ENCODE assay signal across 21 mouse cellular contexts in the genomic region with DNA sequence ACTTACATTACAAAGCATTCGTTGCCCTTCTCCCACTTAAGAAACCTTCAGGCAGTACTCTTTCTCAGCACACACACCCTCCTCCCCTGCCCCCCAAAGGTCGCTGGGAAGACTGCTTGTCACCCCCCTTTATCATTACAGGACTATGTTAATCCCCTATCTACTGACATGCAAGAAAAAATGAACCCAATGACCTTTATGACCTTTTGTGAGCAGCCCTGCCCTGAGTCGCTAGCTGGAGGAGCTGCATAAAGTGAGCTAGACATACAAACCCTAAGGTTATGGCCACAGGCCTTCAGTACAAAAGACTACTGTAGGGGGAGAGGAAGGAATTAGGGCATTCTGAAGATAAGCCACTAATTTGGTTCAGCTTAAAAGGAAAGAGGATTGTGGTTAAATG. TPM values are rescaled to one million over a fixed set of nuclear protein-coding genes. Genes with fewer than 3 reads are reported as not detected.
DNase-seq lines count a peak whose midpoint lies in the region; ATAC-seq and TF ChIP-seq lines count a peak whose summit lies in the region.
"Had no signal": no experiment of that assay in that cellular context is flagged by ENCODE, and none has a peak within 500 bp of the region (broad histone marks: within the 10 kb centered on the region; RNA-seq: fewer than 3 reads in every experiment).

No protein-coding gene starts in this region.

- ATAC-seq in monocyte, adult 5-6 weeks (replicated peaks; ENCODE audit: insufficient number of reproducible peaks, low FRiP score, low TSS enrichment, poor library complexity, severe bottlenecking) = no peak
- ATAC-seq: activated CD4-positive, CD25-positive, alpha-beta regulatory T cell, adult 4 months; forebrain, embryonic 13.5 days; forebrain, embryonic 15.5 days; forebrain, postnatal 0 days; Patski had no signal

- peaks cover 14% of the 10 kb centered on the region for H3K36me3 ChIP-seq in ES-Bruce4 (ENCODE audit: control insufficient read depth, insufficient read depth, low read length, poor library complexity, severe bottlenecking)

- H3K27me3 ChIP-seq in ES-Bruce4 (ENCODE audit: control insufficient read depth, insufficient read depth, low read length, poor library complexity, severe bottlenecking) = no peaks in the 10 kb centered on the region
- H3K27me3 ChIP-seq: embryonic facial prominence, embryonic 12.5 days; forebrain, embryonic 13.5 days; forebrain, embryonic 15.5 days; Patski had no signal

- TF ChIP-seq EP300 in ES-Bruce4 (IDR thresholded peaks at IDR 0.05; ENCODE audit: insufficient read depth, low read depth, low read length) = peak; percentile 78; the same call in 1 of the 2 replicates

- TF ChIP-seq CTCF in ES-Bruce4 (IDR thresholded peaks at IDR 0.05; ENCODE audit: low read depth, low read length) = no peak

- no peak overlapping the region for H3K9ac ChIP-seq in ES-Bruce4 (ENCODE audit: low read depth, poor library complexity, severe bottlenecking)
- H3K9ac ChIP-seq: embryonic facial prominence, embryonic 12.5 days; forebrain, embryonic 13.5 days; forebrain, embryonic 15.5 days; forebrain, postnatal 0 days had no signal

- peak; percentile 70 for DNase-seq in ES-CJ7 (ENCODE audit: low read depth, low spot score)
- DNase-seq in ZHBTc4 (ENCODE audit: low read depth, low spot score) = peak; percentile 69
- no peak for DNase-seq in Muller cell, postnatal 12 days (ENCODE audit: inconsistent ontology term)
- DNase-seq: adrenal gland, adult 8-10 months; adrenal gland, postnatal 14 days; adrenal gland, postnatal 36 days; cerebellum, adult 11-12 months; cerebellum, adult 2 months; cerebellum, adult 9-10 months; cerebellum, postnatal 10 days; cerebellum, postnatal 25 days; forebrain, postnatal 0 days had no signal

- no peak for TF ChIP-seq POLR2A in ES-Bruce4 (IDR thresholded peaks at IDR 0.05; ENCODE audit: insufficient read depth, low read length)

- peak overlapping the region; percentile 85 for H3K27ac ChIP-seq in ES-Bruce4 (ENCODE audit: insufficient read depth, low read length)
- H3K27ac ChIP-seq: embryonic facial prominence, embryonic 10.5 days; embryonic facial prominence, embryonic 12.5 days; forebrain, embryonic 13.5 days; forebrain, embryonic 15.5 days had no signal

- H3K4me1 ChIP-seq in ES-Bruce4 (ENCODE audit: control insufficient read depth, insufficient read depth, low read length) = peaks cover 7% of the 10 kb centered on the region
- H3K4me1 ChIP-seq: embryonic facial prominence, embryonic 10.5 days; embryonic facial prominence, embryonic 12.5 days; forebrain, embryonic 13.5 days; forebrain, embryonic 15.5 days had no signal

- no peak overlapping the region for H3K4me3 ChIP-seq in ES-Bruce4 (ENCODE audit: low read depth, low read length)
- H3K4me3 ChIP-seq: embryonic facial prominence, embryonic 10.5 days; embryonic facial prominence, embryonic 12.5 days; forebrain, embryonic 13.5 days; forebrain, embryonic 15.5 days had no signal

- no peaks in the 10 kb centered on the region for H3K9me3 ChIP-seq in ES-Bruce4 (replicated peaks; ENCODE audit: control insufficient read depth, insufficient read depth, low read length, poor library complexity, severe bottlenecking)
- H3K9me3 ChIP-seq: embryonic facial prominence, embryonic 10.5 days; embryonic facial prominence, embryonic 12.5 days; forebrain, embryonic 13.5 days; forebrain, embryonic 15.5 days had no signal

RNA-seq across cellular contexts. Expression of a gene that starts 13.3 kb away (rescaled TPM):
- polyA plus RNA-seq in ES-Bruce4 (2011; ENCODE audit: insufficient read depth, insufficient read length, low read depth, missing spikeins) = 68.4 and 72.5 TPM in 2 replicates
- 51.7 to 66.4 TPM (median 58.2 TPM) in 3 replicates for total RNA-seq in monocyte, adult 5-6 weeks (2017)

RNA-seq across cellular contexts. Expression of a gene that starts 13.4 kb away (rescaled TPM):
- polyA plus RNA-seq in ES-Bruce4 (2011; ENCODE audit: insufficient read depth, insufficient read length, low read depth, missing spikeins) = 165 and 181 TPM in 2 replicates
- total RNA-seq in monocyte, adult 5-6 weeks (2017) = 8.5 to 22.9 TPM (median 11.7 TPM) in 3 replicates

RNA-seq across cellular contexts. Expression of a gene that starts 14.0 kb away (rescaled TPM):
- not detected in 2 replicates for polyA plus RNA-seq in ES-Bruce4 (2011; ENCODE audit: insufficient read depth, insufficient read length, low read depth, missing spikeins)
- total RNA-seq in monocyte, adult 5-6 weeks (2017) = not detected in 3 replicates
- total RNA-seq: MEL had no signal

RNA-seq across cellular contexts. Expression of a gene that starts 19.3 kb away (rescaled TPM):
- 90.3 and 95.5 TPM in 2 replicates for polyA plus RNA-seq in ES-Bruce4 (2011; ENCODE audit: insufficient read depth, insufficient read length, low read depth, missing spikeins)
- total RNA-seq in monocyte, adult 5-6 weeks (2017) = 34.7 to 50.0 TPM (median 44.9 TPM) in 3 replicates

RNA-seq across cellular contexts. Expression of a gene that starts 19.5 kb away (rescaled TPM):
- polyA plus RNA-seq in ES-Bruce4 (2011; ENCODE audit: insufficient read depth, insufficient read length, low read depth, missing spikeins) = 58.9 and 64.4 TPM in 2 replicates
- 61.9 to 69.4 TPM (median 68.2 TPM) in 3 replicates for total RNA-seq in monocyte, adult 5-6 weeks (2017)
